Mouse (Mus musculus): ENCODE data around the gene Fam241a. TPM values are rescaled to one million over a fixed set of nuclear protein-coding genes. Genes with fewer than 3 reads are reported as not detected.
A peak's percentile ranks its signal among the peaks of the same experiment; 100 is the strongest.

Gene Fam241a
- total RNA-seq, 2 experiments from 2014 or later: 4.2 TPM

GRCm38 (mm10) chr3:127881684-127882083 is 14.4 kb downstream of the Fam241a start:
- intact Hi-C loops (cut with DNase I): no loop called here
- DNase-seq (ENCODE audit: low spot score): no peak

- intact Hi-C loops (cut with DNase I): no loop called here
- DNase-seq (ENCODE audit: low spot score): no peak
Measured at GRCm38 (mm10) chr3:127879968-127880367, 16.2 kb downstream of the Fam241a start.

GRCm38 (mm10) chr3:127875509-127875908 is 20.6 kb downstream of the Fam241a start:
- intact Hi-C loops (cut with DNase I): no loop called here

GRCm38 (mm10) chr3:127875059-127875458 is 21.1 kb downstream of the Fam241a start:
- intact Hi-C loops (cut with DNase I): no loop called here
- no peak for DNase-seq (ENCODE audit: low spot score)

More at GRCm38 (mm10) chr3:127875509-127875908, 20.6 kb downstream of the Fam241a start:
- DNase-seq (ENCODE audit: low spot score): no peak

- DNase-seq (ENCODE audit: low spot score): no peak
- intact Hi-C loops (cut with DNase I): no loop called here
Measured at GRCm38 (mm10) chr3:127874254-127874883, 21.8 kb downstream of the Fam241a start.

GRCm38 (mm10) chr3:127871575-127871974 is 24.5 kb downstream of the Fam241a start:
- intact Hi-C loops (cut with DNase I): no loop called here
- no peak for DNase-seq (ENCODE audit: low spot score)

GRCm38 (mm10) chr3:127868880-127869279 is 27.2 kb downstream of the Fam241a start:
- intact Hi-C loops (cut with DNase I): no loop called here
- DNase-seq (ENCODE audit: low spot score): no peak

- intact Hi-C loops (cut with DNase I): no loop called here
- no peak for DNase-seq (ENCODE audit: low spot score)
Measured at GRCm38 (mm10) chr3:127868046-127868758, 27.9 kb downstream of the Fam241a start.

GRCm38 (mm10) chr3:127864242-127864641 is 31.9 kb downstream of the Fam241a start:
- intact Hi-C loops (cut with DNase I): loop anchor here (5.0 kb wide), 1 partner anchor 33 kb away; the partner anchor contains the start of gene Fam241a
- DNase-seq (ENCODE audit: low spot score): no peak

GRCm38 (mm10) chr3:127863571-127863970 is 32.6 kb downstream of the Fam241a start:
- no peak for DNase-seq (ENCODE audit: low spot score)
- intact Hi-C loops (cut with DNase I): loop anchor here (5.0 kb wide), 1 partner anchor 34 kb away; the partner anchor contains the start of gene Fam241a

- DNase-seq (ENCODE audit: low spot score): no peak
- intact Hi-C loops (cut with DNase I): loop anchor here (5.0 kb wide), 1 partner anchor 35 kb away; the partner anchor contains the start of gene Fam241a
Measured at GRCm38 (mm10) chr3:127862479-127862878, 33.6 kb downstream of the Fam241a start.

GRCm38 (mm10) chr3:127861340-127861739 is 34.8 kb downstream of the Fam241a start:
- no peak for DNase-seq (ENCODE audit: low spot score)
- intact Hi-C loops (cut with DNase I): loop anchor here (5.0 kb wide), 1 partner anchor 36 kb away; the partner anchor contains the start of gene Fam241a

GRCm38 (mm10) chr3:127853431-127854206 is 42.5 kb downstream of the Fam241a start:
- intact Hi-C loops (cut with DNase I): loop anchor here (1.0 kb wide), 1 partner anchor 96 kb away; no protein-coding TSS in a partner anchor
- peak; percentile 10 for DNase-seq (ENCODE audit: low spot score)

- no peak for DNase-seq (ENCODE audit: low spot score)
- intact Hi-C loops (cut with DNase I): loop anchor here (1.0 kb wide), 1 partner anchor 97 kb away; no protein-coding TSS in a partner anchor
Measured at GRCm38 (mm10) chr3:127852722-127853121, 43.4 kb downstream of the Fam241a start.

GRCm38 (mm10) chr3:127850776-127851646 is 45.1 kb downstream of the Fam241a start:
- intact Hi-C loops (cut with DNase I): no loop called here
- no peak for DNase-seq (ENCODE audit: low spot score)

- no peak for DNase-seq (ENCODE audit: low spot score)
- intact Hi-C loops (cut with DNase I): no loop called here
Measured at GRCm38 (mm10) chr3:127849922-127850321, 46.2 kb downstream of the Fam241a start.

- DNase-seq (ENCODE audit: low spot score): no peak
- intact Hi-C loops (cut with DNase I): no loop called here
Measured at GRCm38 (mm10) chr3:127848088-127848808, 47.9 kb downstream of the Fam241a start.

GRCm38 (mm10) chr3:127843941-127844327 is 52.2 kb downstream of the Fam241a start:
- no peak for DNase-seq (ENCODE audit: low spot score)
- intact Hi-C loops (cut with DNase I): no loop called here

Data from heart, postnatal 25 days (tissue).